Mouse (Mus musculus) midbrain, embryonic 14.5 days (tissue): ENCODE measurements at regions not wholly inside any gene's neighbourhood (a gene's known extent, or its start where the extent isn't known, plus 50 kb on each side); places are given as distances from the start of the nearest gene placed in this dataset.

Experiments
- ATAC-seq: fragments of 200-750 bp; cut with Nextera tagmentation; 2 replicates; pipeline ENCODE4 v1.8.0; 2017; ENCODE audit warnings: moderate number of reproducible peaks, moderate library complexity; ENCODE audit not compliant: low FRiP score, low TSS enrichment
- DNase-seq: peaks from one replicate; pipeline ENCODE4 v3.0.0-alpha.2; 2015
- H3K27ac ChIP-seq: fragments of 300-500 bp; sonication (generic); replicated peaks from 2 replicates; pipeline ENCODE4 v1.5.1; 2014; ENCODE audit warnings: mild to moderate bottlenecking, low read depth, low read length, moderate library complexity
- H3K27me3 ChIP-seq: fragments of 300-500 bp; sonication (generic); 2 replicates; pipeline ENCODE4 v1.6.1; 2014; ENCODE audit warnings: low read length, control low read depth, mixed read lengths; ENCODE audit not compliant: control insufficient read depth, insufficient read depth
- H3K36me3 ChIP-seq: fragments of 300-500 bp; sonication (generic); 2 replicates; pipeline ENCODE4 v1.6.1; 2014; ENCODE audit warnings: low read length, control low read depth; ENCODE audit not compliant: control insufficient read depth, insufficient read depth
- H3K4me1 ChIP-seq: fragments of 300-500 bp; sonication (generic); 2 replicates; pipeline ENCODE4 v1.6.1; 2014; ENCODE audit warnings: mild to moderate bottlenecking, antibody characterized with exemption, low read length, control low read depth; ENCODE audit not compliant: control insufficient read depth, insufficient read depth
- H3K4me2 ChIP-seq: fragments of 300-500 bp; sonication (generic); 2 replicates; pipeline ENCODE4 v1.6.1; 2014; ENCODE audit warnings: mild to moderate bottlenecking, low read length, moderate library complexity
- H3K4me3 ChIP-seq: fragments of 300-500 bp; sonication (generic); replicated peaks from 2 replicates; pipeline ENCODE4 v1.5.1; 2014; ENCODE audit warnings: low read depth, low read length
- H3K9ac ChIP-seq: fragments of 300-500 bp; sonication (generic); replicated peaks from 2 replicates; pipeline ENCODE4 v1.6.1; 2014; ENCODE audit warnings: mild to moderate bottlenecking, low read length, moderate library complexity
- H3K9me3 ChIP-seq: fragments of 300-500 bp; sonication (generic); 2 replicates; pipeline ENCODE4 v1.6.1; 2016; ENCODE audit warnings: low read length, control low read depth, mixed read lengths; ENCODE audit not compliant: control insufficient read depth
- WGBS: fragments of 180-500 bp; shearing (Covaris S2); extraction: QIAGEN DNeasy Blood & Tissue Kit; methylation state at CpG from one replicate; pipeline ENCODE4 v1.1.7; 2014; 5-methylcytosine and 5-hydroxymethylcytosine counted together

DNA sequence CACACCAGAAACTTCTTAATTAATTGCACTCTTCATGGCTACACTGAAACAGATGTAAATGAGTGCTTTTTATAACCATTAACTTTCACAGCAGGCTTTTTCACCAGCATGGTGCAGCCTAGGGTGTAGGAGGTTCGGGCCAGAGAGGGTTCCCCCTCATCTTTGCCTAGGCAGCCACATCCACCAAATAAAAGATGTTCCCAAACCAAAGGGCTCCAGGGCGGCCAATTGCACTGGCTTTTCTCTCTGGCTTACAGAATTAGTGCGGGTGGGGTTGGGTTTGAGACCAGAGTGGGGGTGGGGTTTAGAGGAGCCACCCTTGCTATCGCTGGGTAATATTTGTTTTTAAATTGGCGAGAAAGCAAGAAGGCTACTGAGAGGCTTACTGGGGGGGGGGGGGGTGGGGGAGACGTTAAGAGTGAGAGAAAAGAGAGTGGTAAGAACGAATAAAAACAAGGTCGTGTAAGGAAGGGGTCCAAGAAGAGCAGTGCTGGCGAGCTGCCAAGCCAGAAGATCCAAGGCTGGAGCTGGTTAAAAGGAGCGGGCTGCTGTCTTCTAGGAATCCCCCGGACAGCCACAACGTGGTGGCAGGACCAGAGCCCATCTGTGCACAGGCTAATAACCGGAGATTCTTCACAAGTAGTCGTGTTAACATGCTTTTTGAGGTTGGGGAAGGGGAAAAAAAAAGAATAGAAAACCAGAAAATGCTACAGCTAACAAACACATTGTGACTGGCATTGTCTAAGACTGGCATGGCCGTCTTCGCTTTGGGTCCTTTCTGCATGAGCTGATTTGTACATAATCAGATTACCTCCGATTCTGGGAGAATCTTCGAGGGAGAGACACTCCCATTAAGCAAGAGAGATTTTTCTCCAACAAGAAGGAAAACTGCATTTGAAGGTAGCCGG lies 134.0 kb upstream of the Pitx2 start:
- peak overlapping the region; percentile 55; the same call in 1 of the 2 replicates for H3K27ac ChIP-seq
- WGBS = 6% methylated on average over 19 of the region's 19 CpGs
- H3K4me1 ChIP-seq = peaks cover 23% of the 10 kb centered on the region
- H3K9ac ChIP-seq = peak overlapping the region; percentile 7; the same call in 1 of the 2 replicates
- no peaks in the 10 kb centered on the region for H3K9me3 ChIP-seq
- H3K4me3 ChIP-seq = peak overlapping the region; percentile 17
- peak overlapping the region; percentile 52 for H3K4me2 ChIP-seq
- peak; percentile 65 for ATAC-seq
- H3K27me3 ChIP-seq = no peaks in the 10 kb centered on the region
- H3K36me3 ChIP-seq = no peaks in the 10 kb centered on the region
- peak; percentile 81 for DNase-seq

DNA sequence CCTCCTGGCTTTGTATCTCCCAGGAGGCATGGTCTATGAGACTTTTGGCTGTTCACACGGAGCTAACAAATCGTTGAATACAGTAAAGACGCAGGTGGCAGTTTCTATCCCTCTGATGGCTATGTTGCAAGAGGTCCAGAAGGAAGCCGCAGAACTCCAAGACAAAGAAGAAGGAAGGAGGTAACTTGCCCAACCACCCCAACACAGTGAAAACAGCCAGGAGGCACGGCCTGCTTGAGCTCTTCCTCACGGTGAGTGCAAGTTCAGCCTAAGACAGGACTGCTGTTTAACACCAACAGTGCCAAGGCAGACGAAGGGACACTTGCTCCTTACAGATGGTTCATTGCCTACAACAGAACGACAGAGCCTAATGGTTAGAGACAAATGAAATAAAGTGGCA lies 130.0 kb upstream of the Pitx2 start:
- H3K4me2 ChIP-seq = no peak overlapping the region
- H3K9me3 ChIP-seq = no peaks in the 10 kb centered on the region
- no peak overlapping the region for H3K4me3 ChIP-seq
- no peaks in the 10 kb centered on the region for H3K27me3 ChIP-seq
- ATAC-seq = no peak
- H3K9ac ChIP-seq = no peak overlapping the region
- WGBS = 79% methylated on average over 8 of the region's 8 CpGs
- no peaks in the 10 kb centered on the region for H3K36me3 ChIP-seq
- DNase-seq = no peak
- H3K27ac ChIP-seq = no peak overlapping the region
- H3K4me1 ChIP-seq = peaks cover 31% of the 10 kb centered on the region

GRCm38 (mm10) chr3:129070521-129070933 lies 129.2 kb upstream of the Pitx2 start:
- ATAC-seq (0 out of 2 replicates have a peak, but pooled peaks have one; percentile 7), DNase-seq (no peak)
- Histone ChIP-seq H3K27me3 (no peaks in the 10 kb centered on the region), H3K4me3 (no peak overlapping the region), H3K4me2 (peak overlapping the region; percentile 33), H3K4me1 (peaks cover 25% of the 10 kb centered on the region), H3K9ac (0 out of 2 replicates have a peak overlapping the region, but pooled peaks have one; percentile 6), H3K36me3 (no peaks in the 10 kb centered on the region), H3K27ac (peak overlapping the region; percentile 26; the same call in 1 of the 2 replicates), H3K9me3 (no peaks in the 10 kb centered on the region)
- 2% methylated on average over 3 of the region's 3 CpGs for WGBS

GRCm38 (mm10) chr3:129071002-129071401 lies 128.7 kb upstream of the Pitx2 start:
- 23% methylated on average over 7 of the region's 7 CpGs for WGBS
- Histone ChIP-seq H3K4me1 (peaks cover 20% of the 10 kb centered on the region; the same call in 1 of the 2 replicates), H3K4me2 (peak overlapping the region; percentile 33), H3K9ac (no peak overlapping the region), H3K9me3 (no peaks in the 10 kb centered on the region), H3K27me3 (no peaks in the 10 kb centered on the region), H3K4me3 (no peak overlapping the region), H3K36me3 (no peaks in the 10 kb centered on the region), H3K27ac (0 out of 2 replicates have a peak overlapping the region, but pooled peaks have one; percentile 32)
- ATAC-seq (0 out of 2 replicates have a peak, but pooled peaks have one; percentile 54), DNase-seq (peak; percentile 65)

DNA sequence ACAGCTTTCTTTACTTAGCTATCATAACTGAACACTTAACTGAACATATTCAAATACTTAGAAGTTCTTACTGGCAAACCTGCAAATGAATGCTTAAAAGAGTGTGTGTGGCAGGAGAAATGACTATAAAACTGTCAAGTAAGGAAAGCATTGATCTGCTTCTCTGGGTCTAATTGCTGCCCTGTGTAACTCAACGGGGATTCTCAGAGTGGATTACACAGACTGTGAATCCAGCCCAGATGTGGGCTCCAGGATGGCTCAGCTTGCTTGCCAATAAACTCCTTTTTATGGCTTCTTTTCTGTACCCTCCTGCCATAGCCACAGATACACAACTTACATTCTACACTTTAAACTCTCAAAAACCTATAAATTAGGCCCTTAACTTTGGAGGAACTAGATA lies 123.3 kb upstream of the Pitx2 start:
- ATAC-seq (no peak), DNase-seq (no peak)
- no peaks in the 10 kb centered on the region for H3K9me3 ChIP-seq
- H3K4me2 ChIP-seq = no peak overlapping the region
- no peaks in the 10 kb centered on the region for H3K27me3 ChIP-seq
- H3K36me3 ChIP-seq = no peaks in the 10 kb centered on the region
- no peak overlapping the region for H3K27ac ChIP-seq
- H3K4me1 ChIP-seq = peaks cover 7% of the 10 kb centered on the region; the same call in 1 of the 2 replicates
- no peak overlapping the region for H3K4me3 ChIP-seq
- no peak overlapping the region for H3K9ac ChIP-seq
- 29% methylated on average over 1 of the region's 1 CpGs for WGBS

DNA sequence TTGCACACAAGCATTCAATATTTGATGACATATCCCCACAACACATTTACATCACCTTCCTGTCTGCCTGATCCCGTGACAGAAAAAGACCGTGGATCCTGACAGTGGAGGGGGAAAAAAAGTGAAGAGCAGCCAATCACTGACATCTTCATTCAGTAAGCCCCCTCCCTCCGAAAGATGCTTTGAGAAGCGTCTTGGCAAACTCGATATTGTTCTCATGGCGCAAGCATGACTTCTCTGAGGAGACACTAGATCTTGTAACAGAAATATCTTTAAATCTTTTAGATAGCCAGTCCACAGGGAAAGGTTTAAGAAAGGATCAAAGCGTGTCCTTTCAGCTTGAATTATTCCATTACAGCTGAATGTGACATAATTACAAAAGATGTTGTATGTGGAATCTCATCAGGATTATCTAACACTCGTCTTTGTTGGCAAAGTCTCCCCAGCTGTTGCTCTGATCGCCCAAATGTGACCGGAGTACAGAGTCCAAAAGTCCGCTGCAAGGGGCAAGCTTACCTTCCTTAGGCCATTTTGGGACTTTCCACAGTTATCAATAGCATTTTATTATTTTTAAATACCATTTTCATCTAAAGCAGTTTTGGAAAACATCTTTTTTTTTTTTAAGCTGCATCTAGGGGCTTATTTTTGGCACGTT lies 95.8 kb upstream of the Pitx2 start:
- Histone ChIP-seq H3K27ac (no peak overlapping the region), H3K27me3 (no peaks in the 10 kb centered on the region), H3K9me3 (peaks cover 4% of the 10 kb centered on the region; the same call in 1 of the 2 replicates), H3K9ac (no peak overlapping the region), H3K4me3 (peak overlapping the region; percentile 0; the same call in 1 of the 2 replicates), H3K4me1 (peaks cover 4% of the 10 kb centered on the region; the same call in 1 of the 2 replicates), H3K36me3 (no peaks in the 10 kb centered on the region), H3K4me2 (peak overlapping the region; percentile 45)
- ATAC-seq (peak; percentile 62; the same call in 1 of the 2 replicates), DNase-seq (peak; percentile 66)
- WGBS = 12% methylated on average over 12 of the region's 12 CpGs

DNA sequence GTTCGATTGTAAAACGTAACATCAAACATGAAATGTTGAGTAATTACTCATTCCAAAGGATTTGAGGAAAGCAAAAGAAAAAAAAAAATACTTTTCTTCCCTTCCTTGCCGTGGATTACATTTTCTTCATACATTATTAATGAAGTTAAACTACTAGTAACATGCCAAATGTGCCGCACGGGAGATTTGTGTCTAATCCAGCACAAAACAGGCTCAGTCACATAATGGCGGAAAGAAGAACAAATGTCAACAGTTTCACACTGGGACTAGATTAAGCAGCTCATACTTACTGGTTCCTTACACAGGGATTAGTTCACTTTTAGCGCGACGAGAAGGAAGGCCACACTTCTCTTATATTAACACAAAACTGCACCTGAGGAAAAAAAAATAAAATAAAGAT lies 94.9 kb upstream of the Pitx2 start:
- WGBS = 16% methylated on average over 9 of the region's 9 CpGs
- Histone ChIP-seq H3K9ac (no peak overlapping the region), H3K27me3 (no peaks in the 10 kb centered on the region), H3K36me3 (no peaks in the 10 kb centered on the region), H3K9me3 (no peaks in the 10 kb centered on the region), H3K4me1 (peaks cover 4% of the 10 kb centered on the region; the same call in 1 of the 2 replicates), H3K4me2 (peak overlapping the region; percentile 45), H3K27ac (no peak overlapping the region), H3K4me3 (no peak overlapping the region)
- ATAC-seq (0 out of 2 replicates have a peak, but pooled peaks have one; percentile 41), DNase-seq (peak; percentile 68)

DNA sequence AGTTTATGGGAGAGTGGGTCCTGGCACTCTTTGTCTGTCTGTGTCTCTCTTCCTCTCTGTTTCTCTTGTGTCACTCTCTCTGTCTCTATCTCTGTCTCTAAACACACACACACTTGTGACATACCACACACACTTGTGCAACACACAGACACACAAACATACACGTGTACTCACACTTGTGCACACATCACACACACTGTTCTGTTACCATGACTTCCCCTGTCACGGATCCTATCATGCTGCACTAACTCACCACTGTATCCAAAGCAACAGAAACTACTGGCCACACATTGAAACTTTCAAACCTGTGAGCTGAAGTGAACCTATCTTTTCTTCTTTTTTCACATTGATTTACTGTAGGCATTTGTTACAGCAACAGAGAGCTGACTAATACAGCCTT lies 93.5 kb upstream of the Pitx2 start:
- Histone ChIP-seq H3K36me3 (no peaks in the 10 kb centered on the region), H3K4me3 (no peak overlapping the region), H3K4me1 (peaks cover 4% of the 10 kb centered on the region; the same call in 1 of the 2 replicates), H3K9me3 (no peaks in the 10 kb centered on the region), H3K4me2 (no peak overlapping the region), H3K9ac (no peak overlapping the region), H3K27me3 (no peaks in the 10 kb centered on the region), H3K27ac (no peak overlapping the region)
- no peak for ATAC-seq
- 87% methylated on average over 2 of the region's 2 CpGs for WGBS
- DNase-seq = no peak
